Mouse (Mus musculus) limb, embryonic 11.5 days (tissue): ENCODE results near the gene Ranbp3l. TPM values are rescaled to one million over a fixed set of nuclear protein-coding genes. Genes with fewer than 3 reads are reported as not detected.

Source experiments
- ATAC-seq: fragments of 200-750 bp; cut with Nextera tagmentation; 2 replicates; pipeline ENCODE4 v1.8.0; 2017; ENCODE audit warnings: low read depth; ENCODE audit not compliant: insufficient number of reproducible peaks, low FRiP score, low TSS enrichment
- DNase-seq: peaks from one replicate; pipeline ENCODE4 v3.0.0-alpha.2; 2015; ENCODE audit warnings: low spot score
- H3K27ac ChIP-seq: fragments of 300-500 bp; sonication (generic); replicated peaks from 2 replicates; pipeline ENCODE4 v1.5.1; 2014; ENCODE audit warnings: low read depth, mild to moderate bottlenecking, low read length
- H3K27me3 ChIP-seq: fragments of 300-500 bp; sonication (generic); 2 replicates; pipeline ENCODE4 v1.6.1; 2014; ENCODE audit warnings: mild to moderate bottlenecking, low read length, mixed read lengths; ENCODE audit not compliant: control insufficient read depth, insufficient read depth
- H3K36me3 ChIP-seq: fragments of 300-500 bp; sonication (generic); 2 replicates; pipeline ENCODE4 v1.6.1; 2014; ENCODE audit warnings: mild to moderate bottlenecking, low read length, moderate library complexity, mixed read lengths; ENCODE audit not compliant: control insufficient read depth, insufficient read depth
- H3K4me1 ChIP-seq: fragments of 300-500 bp; sonication (generic); 2 replicates; pipeline ENCODE4 v1.6.1; 2014; ENCODE audit warnings: low read length, mixed read lengths; ENCODE audit not compliant: control insufficient read depth, insufficient read depth
- H3K4me2 ChIP-seq: fragments of 300-500 bp; sonication (generic); 2 replicates; pipeline ENCODE4 v1.6.1; 2014; ENCODE audit warnings: low read depth, mild to moderate bottlenecking, moderate library complexity; ENCODE audit not compliant: severe bottlenecking
- H3K4me3 ChIP-seq: fragments of 300-500 bp; sonication (generic); 2 replicates; pipeline ENCODE4 v1.5.1; 2014; ENCODE audit warnings: low read depth, low read length
- H3K9ac ChIP-seq: fragments of 300-500 bp; sonication (generic); 2 replicates; pipeline ENCODE4 v1.6.1; 2014; ENCODE audit warnings: mild to moderate bottlenecking, low read length
- H3K9me3 ChIP-seq: fragments of 300-500 bp; sonication (generic); 2 replicates; pipeline ENCODE4 v1.6.1; 2016; ENCODE audit warnings: low read length; ENCODE audit not compliant: control insufficient read depth
- WGBS: fragments of 180-500 bp; shearing (Covaris S2); extraction: QIAGEN DNeasy Blood & Tissue Kit; methylation state at CpG from one replicate; pipeline ENCODE4 v1.1.7; 2014; 5-methylcytosine and 5-hydroxymethylcytosine counted together
- polyA plus RNA-seq: library from polyadenylated mRNA; unstranded; fragments of >200 nt; fragmentation: Nextera tagmentation; extraction: Ambion mirVana; gene quantifications from 2 replicates; pipeline ENCODE4 v1.2.1, GENCODE M21; 2014

Gene Ranbp3l
- polyA plus RNA-seq, 1 experiment from 2014 or later: not detected

GRCm38 (mm10) chr15:9059856-9060255 is 92.1 kb downstream of the Ranbp3l start:
- 87% methylated on average over 2 of the region's 2 CpGs for WGBS
- H3K9me3 ChIP-seq: no peaks in the 10 kb centered on the region
- no peaks in the 10 kb centered on the region for H3K27me3 ChIP-seq
- no peak overlapping the region for H3K4me3 ChIP-seq
- no peak overlapping the region for H3K27ac ChIP-seq
- no peak overlapping the region for H3K4me2 ChIP-seq
- no peak for DNase-seq
- no peaks in the 10 kb centered on the region for H3K36me3 ChIP-seq
- no peak overlapping the region for H3K9ac ChIP-seq
- H3K4me1 ChIP-seq: no peaks in the 10 kb centered on the region
- no peak for ATAC-seq

- no peak overlapping the region for H3K9ac ChIP-seq
- WGBS: 83% methylated on average over 7 of the region's 7 CpGs
- no peaks in the 10 kb centered on the region for H3K27me3 ChIP-seq
- no peaks in the 10 kb centered on the region for H3K9me3 ChIP-seq
- no peak overlapping the region for H3K27ac ChIP-seq
- H3K36me3 ChIP-seq: no peaks in the 10 kb centered on the region
- no peak overlapping the region for H3K4me2 ChIP-seq
- DNase-seq (no peak), ATAC-seq (no peak)
- no peak overlapping the region for H3K4me3 ChIP-seq
- no peaks in the 10 kb centered on the region for H3K4me1 ChIP-seq
These were observed 93.6 kb downstream of the Ranbp3l start for GRCm38 (mm10) chr15:9061150-9061882.

- no peak overlapping the region for H3K27ac ChIP-seq
- DNase-seq: no peak
- H3K4me3 ChIP-seq: no peak overlapping the region
- H3K9me3 ChIP-seq: no peaks in the 10 kb centered on the region
- no peak overlapping the region for H3K9ac ChIP-seq
- ATAC-seq: no peak
- H3K27me3 ChIP-seq: no peaks in the 10 kb centered on the region
- H3K36me3 ChIP-seq: no peaks in the 10 kb centered on the region
- 83% methylated on average over 4 of the region's 4 CpGs for WGBS
- no peak overlapping the region for H3K4me2 ChIP-seq
- H3K4me1 ChIP-seq: no peaks in the 10 kb centered on the region; the same call in 1 of the 2 replicates
These were observed 101.1 kb downstream of the Ranbp3l start for GRCm38 (mm10) chr15:9068881-9069280.

- no peaks in the 10 kb centered on the region for H3K9me3 ChIP-seq
- peak overlapping the region; percentile 90 for H3K4me3 ChIP-seq
- no peaks in the 10 kb centered on the region for H3K27me3 ChIP-seq
- DNase-seq (peak; percentile 36), ATAC-seq (no peak; the same call in 1 of the 2 replicates)
- 4% methylated on average over 3 of the region's 3 CpGs for WGBS
- H3K36me3 ChIP-seq: no peaks in the 10 kb centered on the region
- H3K4me2 ChIP-seq: peak overlapping the region; percentile 81
- H3K27ac ChIP-seq: peak overlapping the region; percentile 85
- peak overlapping the region; percentile 87 for H3K9ac ChIP-seq
- H3K4me1 ChIP-seq: no peaks in the 10 kb centered on the region; the same call in 1 of the 2 replicates
These were observed 102.6 kb downstream of the Ranbp3l start for GRCm38 (mm10) chr15:9070353-9070752.

- Histone ChIP-seq H3K27ac (peak within 1 kb of the TSS; percentile 85), H3K9me3 (no peaks in the 10 kb centered on the region), H3K9ac (peak within 1 kb of the TSS; percentile 87), H3K4me2 (peak within 1 kb of the TSS; percentile 81), H3K36me3 (no peaks in the 10 kb centered on the region), H3K4me3 (peak within 1 kb of the TSS; percentile 90), H3K4me1 (no peaks in the 10 kb centered on the region; the same call in 1 of the 2 replicates), H3K27me3 (no peaks in the 10 kb centered on the region)
- under 1% methylated on average over 32 of the region's 54 CpGs for WGBS
- DNase-seq (peak; percentile 98), ATAC-seq (peak; percentile 100)
These were observed 103.3 kb downstream of the Ranbp3l start, which contains the start of gene Nadk2 for GRCm38 (mm10) chr15:9070912-9071555. Nadk2 (plus strand) TSS chr15:9071260.

- H3K4me2 ChIP-seq: peak overlapping the region; percentile 69
These were observed 104.1 kb downstream of the Ranbp3l start for GRCm38 (mm10) chr15:9071556-9072544.

GRCm38 (mm10) chr15:9072630-9073029 is 104.9 kb downstream of the Ranbp3l start:
- H3K9ac ChIP-seq: no peak overlapping the region
- peak overlapping the region; percentile 90 for H3K4me3 ChIP-seq
- no peaks in the 10 kb centered on the region for H3K27me3 ChIP-seq
- H3K4me1 ChIP-seq: no peaks in the 10 kb centered on the region; the same call in 1 of the 2 replicates
- WGBS: 48% methylated on average over 5 of the region's 5 CpGs
- DNase-seq: no peak
- no peaks in the 10 kb centered on the region for H3K9me3 ChIP-seq
- peak overlapping the region; percentile 69 for H3K4me2 ChIP-seq
- no peak overlapping the region for H3K27ac ChIP-seq
- H3K36me3 ChIP-seq: no peaks in the 10 kb centered on the region
- no peak for ATAC-seq

More at GRCm38 (mm10) chr15:9071556-9072544, 104.1 kb downstream of the Ranbp3l start:
- Histone ChIP-seq H3K9me3 (no peaks in the 10 kb centered on the region), H3K27ac (peak overlapping the region; percentile 84), H3K9ac (peak overlapping the region; percentile 87), H3K4me3 (peak overlapping the region; percentile 90), H3K36me3 (no peaks in the 10 kb centered on the region), H3K27me3 (no peaks in the 10 kb centered on the region), H3K4me1 (no peaks in the 10 kb centered on the region; the same call in 1 of the 2 replicates)
- DNase-seq (peak; percentile 76), ATAC-seq (peak; percentile 35)
- under 1% methylated on average over 57 of the region's 66 CpGs for WGBS
